Mouse (Mus musculus): ENCODE measurements around the gene Llph. TPM values are rescaled to one million over a fixed set of nuclear protein-coding genes. Genes with fewer than 3 reads are reported as not detected.

The Llph gene
- polyA plus RNA-seq, 2 experiments, result 34.6 to 50.9 TPM

DNA sequence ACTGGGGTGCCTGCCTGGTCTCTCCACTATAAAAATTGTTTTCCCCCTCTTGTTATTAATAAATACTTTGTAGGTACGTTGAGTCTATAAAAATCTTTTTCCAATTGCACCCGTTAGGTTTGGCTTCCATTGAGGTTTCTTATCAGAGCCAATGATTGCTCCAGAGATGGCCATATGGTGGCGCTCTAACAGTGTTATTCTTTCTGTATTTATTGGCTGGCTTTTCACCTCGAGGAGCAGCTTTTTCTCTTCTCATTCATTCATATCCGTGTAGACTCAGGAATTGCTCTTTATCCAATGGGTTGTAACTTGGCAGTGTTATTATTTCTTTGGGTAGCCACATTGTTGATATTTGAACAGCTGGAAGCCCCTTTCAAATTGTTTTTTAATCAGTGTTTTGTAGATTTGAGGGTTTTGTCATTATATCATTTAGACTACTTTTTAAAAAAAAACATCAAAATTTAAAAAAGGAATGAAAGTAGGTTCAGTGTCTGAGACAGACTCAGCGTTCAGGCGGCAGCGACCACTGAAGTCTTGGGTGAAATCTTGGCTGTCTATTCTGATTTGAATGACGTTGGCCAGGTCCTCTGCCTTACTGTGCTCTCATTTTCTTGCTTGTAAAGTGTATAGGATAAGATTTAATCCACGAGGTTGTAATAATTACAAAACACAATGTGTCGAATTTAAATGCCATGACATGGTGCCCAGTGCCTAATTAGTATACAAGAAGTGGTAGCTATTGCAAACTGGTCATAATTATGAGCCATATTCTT, 24.2 kb downstream of the Llph start:
- H3K4me2 ChIP-seq (replicated peaks; ENCODE audit: low read depth, low read length, severe bottlenecking), result no peak overlapping the region
- H3K27me3 ChIP-seq (ENCODE audit: control insufficient read depth, insufficient read depth, low read length), result no peaks in the 10 kb centered on the region
- H3K4me3 ChIP-seq (replicated peaks; ENCODE audit: low read length), result no peak overlapping the region
- TF ChIP-seq POLR2A (IDR thresholded peaks at IDR 0.05; ENCODE audit: borderline replicate concordance, extremely low read depth, insufficient read depth, insufficient read length), result no peak
- 26% methylated on average over 11 of the region's 11 CpGs for WGBS
- H3K9ac ChIP-seq (ENCODE audit: low read depth, low read length, severe bottlenecking), result no peak overlapping the region
- no peaks in the 10 kb centered on the region for H3K36me3 ChIP-seq (ENCODE audit: control insufficient read depth, insufficient read depth, low read length)
- H3K27ac ChIP-seq (replicated peaks; ENCODE audit: low read depth, low read length), result no peak overlapping the region
- H3K9me3 ChIP-seq (ENCODE audit: control insufficient read depth, low read length), result no peaks in the 10 kb centered on the region
- ATAC-seq (ENCODE audit: low FRiP score, low read depth), result no peak
- peaks cover 34% of the 10 kb centered on the region for H3K4me1 ChIP-seq (ENCODE audit: control insufficient read depth, insufficient read depth, low read length)
- peak; percentile 64 for DNase-seq (ENCODE audit: low spot score)

DNA sequence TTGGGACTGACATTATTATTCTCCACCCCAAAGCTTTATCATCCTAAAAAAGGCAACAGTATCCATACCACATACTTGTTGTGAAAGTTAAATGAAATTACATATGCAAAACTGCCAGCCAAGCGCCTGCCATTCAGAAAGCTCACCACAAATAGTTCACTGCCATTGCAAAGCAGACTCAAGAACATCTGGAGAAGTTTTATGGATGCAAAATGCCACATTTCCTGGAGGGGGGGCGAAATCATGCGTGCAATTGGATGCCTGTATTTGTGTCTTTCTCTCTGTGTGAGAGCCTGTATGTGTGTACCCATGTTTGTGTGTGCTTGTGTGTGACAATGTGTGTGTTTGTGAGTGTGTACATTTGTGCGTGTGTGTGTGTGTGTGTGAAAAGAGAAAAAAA, 24.9 kb downstream of the Llph start:
- Histone ChIP-seq H3K27me3 (ENCODE audit: control insufficient read depth, insufficient read depth, low read length) (no peaks in the 10 kb centered on the region), H3K36me3 (ENCODE audit: control insufficient read depth, insufficient read depth, low read length) (no peaks in the 10 kb centered on the region), H3K4me3 (replicated peaks; ENCODE audit: low read length) (no peak overlapping the region), H3K9ac (ENCODE audit: low read depth, low read length, severe bottlenecking) (no peak overlapping the region), H3K27ac (replicated peaks; ENCODE audit: low read depth, low read length) (no peak overlapping the region), H3K9me3 (ENCODE audit: control insufficient read depth, low read length) (no peaks in the 10 kb centered on the region), H3K4me2 (replicated peaks; ENCODE audit: low read depth, low read length, severe bottlenecking) (no peak overlapping the region), H3K4me1 (ENCODE audit: control insufficient read depth, insufficient read depth, low read length) (peaks cover 27% of the 10 kb centered on the region)
- no peak for TF ChIP-seq POLR2A (IDR thresholded peaks at IDR 0.05; ENCODE audit: borderline replicate concordance, extremely low read depth, insufficient read depth, insufficient read length)
- no peak for DNase-seq (ENCODE audit: low spot score)
- whole genome bisulfite sequencing, result 32% methylated on average over 4 of the region's 4 CpGs
- ATAC-seq (ENCODE audit: low FRiP score, low read depth), result no peak

- Histone ChIP-seq H3K9ac (ENCODE audit: low read depth, low read length, severe bottlenecking) (no peak overlapping the region), H3K9me3 (ENCODE audit: control insufficient read depth, low read length) (no peaks in the 10 kb centered on the region), H3K4me2 (replicated peaks; ENCODE audit: low read depth, low read length, severe bottlenecking) (no peak overlapping the region), H3K4me3 (replicated peaks; ENCODE audit: low read length) (no peak overlapping the region), H3K36me3 (ENCODE audit: control insufficient read depth, insufficient read depth, low read length) (no peaks in the 10 kb centered on the region), H3K4me1 (ENCODE audit: control insufficient read depth, insufficient read depth, low read length) (peaks cover 21% of the 10 kb centered on the region), H3K27me3 (ENCODE audit: control insufficient read depth, insufficient read depth, low read length) (no peaks in the 10 kb centered on the region), H3K27ac (replicated peaks; ENCODE audit: low read depth, low read length) (no peak overlapping the region)
- no peak for TF ChIP-seq POLR2A (IDR thresholded peaks at IDR 0.05; ENCODE audit: borderline replicate concordance, extremely low read depth, insufficient read depth, insufficient read length)
- 17% methylated on average over 8 of the region's 8 CpGs for WGBS
- no peak for ATAC-seq (ENCODE audit: low FRiP score, low read depth)
- no peak for DNase-seq (ENCODE audit: low spot score)
These were observed 25.9 kb downstream of the Llph start for GRCm38 (mm10) chr10:120252800-120253199.

DNA sequence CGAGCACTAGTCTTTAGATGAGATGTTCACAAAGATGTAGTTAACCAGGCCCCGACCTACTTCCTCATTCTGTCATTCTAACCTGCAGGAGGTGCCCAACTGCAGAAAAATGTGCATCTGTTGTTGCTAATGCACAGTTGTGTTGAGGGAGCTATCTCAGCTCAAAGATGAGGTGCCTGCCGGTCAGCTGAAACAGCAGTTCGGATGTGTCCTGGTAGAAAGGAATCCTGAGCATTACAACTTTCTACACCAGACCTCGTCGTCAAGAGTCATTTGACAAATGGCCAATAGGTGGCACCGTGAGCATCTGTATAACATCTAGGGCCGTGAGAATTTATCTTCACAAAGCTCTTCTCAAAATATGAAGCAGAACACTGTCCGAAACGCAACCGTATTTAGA, 30.4 kb downstream of the Llph start:
- peaks cover 20% of the 10 kb centered on the region; the same call in 1 of the 2 replicates for H3K4me1 ChIP-seq (ENCODE audit: control insufficient read depth, insufficient read depth, low read length)
- WGBS, result 21% methylated on average over 11 of the region's 11 CpGs
- H3K9me3 ChIP-seq (ENCODE audit: control insufficient read depth, low read length), result no peaks in the 10 kb centered on the region
- H3K27ac ChIP-seq (replicated peaks; ENCODE audit: low read depth, low read length), result no peak overlapping the region
- no peaks in the 10 kb centered on the region for H3K36me3 ChIP-seq (ENCODE audit: control insufficient read depth, insufficient read depth, low read length)
- no peak for TF ChIP-seq POLR2A (IDR thresholded peaks at IDR 0.05; ENCODE audit: borderline replicate concordance, extremely low read depth, insufficient read depth, insufficient read length)
- no peak overlapping the region for H3K9ac ChIP-seq (ENCODE audit: low read depth, low read length, severe bottlenecking)
- no peaks in the 10 kb centered on the region for H3K27me3 ChIP-seq (ENCODE audit: control insufficient read depth, insufficient read depth, low read length)
- H3K4me3 ChIP-seq (replicated peaks; ENCODE audit: low read length), result no peak overlapping the region
- DNase-seq (ENCODE audit: low spot score) (peak; percentile 89), ATAC-seq (ENCODE audit: low FRiP score, low read depth) (peak; percentile 62; the same call in 1 of the 2 replicates)
- no peak overlapping the region for H3K4me2 ChIP-seq (replicated peaks; ENCODE audit: low read depth, low read length, severe bottlenecking)

- no peaks in the 10 kb centered on the region for H3K27me3 ChIP-seq (ENCODE audit: control insufficient read depth, insufficient read depth, low read length)
- H3K9ac ChIP-seq (ENCODE audit: low read depth, low read length, severe bottlenecking), result no peak overlapping the region
- WGBS, result 25% methylated on average over 12 of the region's 12 CpGs
- DNase-seq (ENCODE audit: low spot score) (peak; percentile 52), ATAC-seq (ENCODE audit: low FRiP score, low read depth) (peak; percentile 64; the same call in 1 of the 2 replicates)
- peaks cover 27% of the 10 kb centered on the region for H3K4me1 ChIP-seq (ENCODE audit: control insufficient read depth, insufficient read depth, low read length)
- H3K4me2 ChIP-seq (replicated peaks; ENCODE audit: low read depth, low read length, severe bottlenecking), result no peak overlapping the region
- TF ChIP-seq POLR2A (IDR thresholded peaks at IDR 0.05; ENCODE audit: borderline replicate concordance, extremely low read depth, insufficient read depth, insufficient read length), result no peak
- H3K9me3 ChIP-seq (ENCODE audit: control insufficient read depth, low read length), result no peaks in the 10 kb centered on the region
- H3K36me3 ChIP-seq (ENCODE audit: control insufficient read depth, insufficient read depth, low read length), result no peaks in the 10 kb centered on the region
- H3K27ac ChIP-seq (replicated peaks; ENCODE audit: low read depth, low read length), result no peak overlapping the region
- H3K4me3 ChIP-seq (replicated peaks; ENCODE audit: low read length), result no peak overlapping the region
These were observed 40.9 kb downstream of the Llph start for GRCm38 (mm10) chr10:120267790-120268189.
